Mouse (Mus musculus): ENCODE measurements around the gene Cfap74. TPM values are rescaled to one million over a fixed set of nuclear protein-coding genes. Genes with fewer than 3 reads are reported as not detected.

Cfap74 gene
- total RNA-seq, 2 experiments from 2014 or later, result 6.4 to 6.6 TPM

DNA sequence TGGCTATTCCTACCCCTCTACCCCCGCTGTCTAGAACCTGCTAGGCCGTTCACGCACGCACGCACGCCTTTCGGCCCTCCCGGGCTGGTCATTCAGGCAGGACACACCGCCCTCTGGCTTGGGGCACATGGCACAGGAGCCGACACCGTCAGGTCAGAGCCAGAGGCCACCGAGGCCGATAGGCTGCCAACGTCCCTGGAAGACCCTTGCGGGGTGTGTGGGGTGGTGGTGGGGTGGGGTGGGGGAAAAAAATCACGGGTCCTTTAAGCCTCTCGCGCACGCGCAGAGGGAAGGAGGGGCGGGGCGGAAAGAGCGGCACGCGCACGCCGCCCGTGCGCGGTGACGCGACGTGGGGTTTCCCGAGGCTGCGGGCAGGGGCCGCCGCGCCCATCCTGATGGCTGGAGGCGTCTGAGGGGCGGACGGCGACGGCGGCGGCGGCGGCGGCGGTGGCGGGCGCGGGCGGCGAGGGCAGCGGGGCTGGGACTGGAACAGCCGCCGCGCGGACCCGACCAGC, 82.1 kb downstream of the Cfap74 start, which contains the start of gene Gnb1:
TSS of gene Gnb1 (plus strand) at position 372 of the 515 bp plus-strand sequence.
- DNase-seq, result peak; percentile 97
- intact Hi-C loops (cut with DNase I), result no loop called here

DNA sequence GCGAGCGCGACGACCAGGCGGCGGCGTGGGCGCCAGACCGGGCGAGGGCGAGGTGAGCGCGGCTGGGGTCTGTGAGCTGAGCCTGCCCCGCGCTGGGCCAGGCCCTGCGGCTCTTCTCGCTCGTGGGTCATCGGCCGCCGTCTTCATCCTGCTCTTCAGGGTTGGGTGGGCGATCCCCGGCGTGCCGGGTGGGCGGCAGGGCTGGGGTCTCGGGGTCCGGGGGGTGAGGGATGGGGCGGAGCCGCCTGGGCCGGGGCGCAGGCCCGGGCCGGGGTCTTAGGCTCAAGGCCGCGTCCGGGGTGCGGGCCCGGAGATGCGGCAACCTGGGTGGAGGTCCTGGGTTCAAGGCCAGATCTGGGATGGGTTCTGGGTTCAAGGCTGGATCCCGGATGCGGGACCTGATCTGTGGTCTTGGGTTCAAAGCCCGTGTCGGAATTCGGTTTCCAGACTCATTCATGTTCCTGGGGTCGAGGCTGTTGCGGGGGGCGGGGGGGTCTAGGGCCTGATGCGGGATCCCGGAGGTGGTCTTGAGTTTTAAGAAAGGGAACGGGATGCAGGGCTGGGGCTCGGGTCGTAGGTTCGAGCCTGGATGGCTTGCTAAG, 82.6 kb downstream of the Cfap74 start:
- no peak for DNase-seq
- intact Hi-C loops (cut with DNase I), result no loop called here

DNA sequence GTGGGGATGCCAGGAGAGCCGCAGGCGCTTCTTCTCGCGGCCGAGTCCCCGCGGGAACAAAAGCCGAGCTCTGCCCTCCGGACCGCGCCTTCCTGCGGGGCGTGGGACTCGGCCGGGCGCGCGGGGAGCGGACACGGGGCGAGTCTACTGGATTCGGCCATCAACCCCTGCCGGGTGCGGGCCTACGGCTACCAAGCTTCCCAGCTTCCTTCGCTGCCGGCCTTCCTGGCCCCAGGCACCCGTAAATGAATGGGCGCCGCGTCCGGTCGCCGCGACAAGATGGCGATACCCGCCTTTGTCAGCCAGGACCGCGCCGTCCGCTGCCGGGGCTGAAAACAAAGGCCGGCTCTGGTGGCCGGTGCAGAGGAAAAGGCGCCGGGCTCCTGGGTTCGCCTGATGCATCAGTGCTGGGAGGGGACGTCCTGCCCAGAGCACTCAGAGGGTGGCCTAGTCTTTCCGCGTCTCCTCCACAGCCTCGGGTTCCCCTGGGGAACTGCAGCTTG, 83.2 kb downstream of the Cfap74 start:
- intact Hi-C loops (cut with DNase I), result no loop called here
- peak; percentile 48 for DNase-seq

DNA sequence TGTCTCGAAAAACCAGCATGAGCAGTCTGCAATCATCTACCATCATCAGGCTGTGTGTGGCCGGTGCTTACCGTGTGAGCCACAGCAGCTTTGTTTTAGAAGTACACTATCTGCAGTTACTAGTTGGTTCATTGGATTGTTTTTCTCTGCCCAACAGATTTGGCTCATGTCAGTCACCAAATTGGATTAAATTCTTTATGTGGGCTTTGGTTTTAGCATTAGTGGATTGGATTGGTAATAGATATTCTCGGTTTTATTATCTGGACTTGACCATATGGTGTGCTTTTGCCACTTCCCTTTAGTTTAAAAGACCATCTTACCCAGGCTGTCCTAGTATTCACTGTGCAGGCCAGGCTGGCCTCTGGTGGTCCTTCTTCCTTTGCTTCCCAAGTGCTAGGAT, 85.9 kb downstream of the Cfap74 start:
- intact Hi-C loops (cut with DNase I), result no loop called here
- no peak for DNase-seq

DNA sequence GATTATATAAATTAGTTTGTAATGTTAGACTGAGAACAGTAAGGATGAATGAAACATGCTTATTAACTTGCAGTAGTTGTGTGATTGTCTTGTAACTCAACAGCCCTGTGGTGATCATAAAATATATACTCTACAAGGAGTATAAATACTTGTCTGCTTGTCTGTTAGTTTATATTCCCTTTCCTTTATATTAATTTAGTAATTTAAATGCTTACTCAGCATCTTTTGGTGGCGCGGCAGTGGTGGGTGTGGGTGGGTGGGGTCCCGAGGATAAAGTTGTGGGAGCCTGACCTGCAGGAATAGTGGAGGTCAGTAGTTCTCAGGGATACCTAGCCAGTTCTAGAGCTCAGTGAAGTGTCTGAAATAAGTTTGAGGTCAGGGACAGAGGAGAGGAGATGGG, 89.0 kb downstream of the Cfap74 start:
- intact Hi-C loops (cut with DNase I), result no loop called here
- DNase-seq, result no peak

DNA sequence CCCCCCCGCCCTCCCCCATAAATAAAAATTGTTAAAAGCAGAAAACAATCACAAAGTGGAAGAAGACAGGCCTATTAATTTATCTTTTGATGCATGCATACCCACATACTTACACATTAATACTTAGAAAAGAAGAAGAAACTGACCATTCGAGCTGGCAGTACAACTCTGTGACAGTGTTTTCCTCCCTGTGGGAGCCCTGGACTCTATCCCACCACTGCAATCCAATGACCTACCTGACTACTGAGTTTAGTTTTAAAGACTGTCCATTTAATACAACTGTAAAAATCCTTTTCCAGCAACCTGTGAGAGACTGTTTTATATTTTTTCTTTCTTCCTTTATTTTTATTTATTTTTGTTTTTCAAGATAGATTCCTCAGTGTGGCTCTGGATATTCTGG, 92.1 kb downstream of the Cfap74 start:
- DNase-seq, result no peak

DNA sequence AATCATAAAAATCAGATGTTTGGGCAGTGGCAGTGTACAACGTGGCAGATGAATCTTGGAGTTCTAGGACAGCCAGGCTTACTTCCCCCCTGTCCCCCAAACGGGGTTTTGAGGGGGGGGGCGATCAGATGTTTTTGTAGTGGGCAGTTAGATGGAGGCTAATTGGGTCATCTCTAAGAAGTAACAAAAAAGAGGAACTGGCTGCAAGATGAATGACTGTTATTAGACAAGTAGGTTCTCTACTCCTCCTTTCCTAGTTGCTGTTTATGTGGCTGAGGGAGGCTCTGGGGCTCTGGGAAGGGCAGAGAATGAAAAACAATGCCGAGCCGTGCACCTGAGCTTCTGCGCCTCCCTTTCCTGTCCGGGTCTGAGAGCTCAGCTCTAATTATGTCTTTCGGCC, 96.1 kb downstream of the Cfap74 start:
- no peak for DNase-seq
- intact Hi-C loops (cut with DNase I), result no loop called here

More for the DNA sequence above, 92.1 kb downstream of the Cfap74 start:
- intact Hi-C loops (cut with DNase I), result no loop called here

DNA sequence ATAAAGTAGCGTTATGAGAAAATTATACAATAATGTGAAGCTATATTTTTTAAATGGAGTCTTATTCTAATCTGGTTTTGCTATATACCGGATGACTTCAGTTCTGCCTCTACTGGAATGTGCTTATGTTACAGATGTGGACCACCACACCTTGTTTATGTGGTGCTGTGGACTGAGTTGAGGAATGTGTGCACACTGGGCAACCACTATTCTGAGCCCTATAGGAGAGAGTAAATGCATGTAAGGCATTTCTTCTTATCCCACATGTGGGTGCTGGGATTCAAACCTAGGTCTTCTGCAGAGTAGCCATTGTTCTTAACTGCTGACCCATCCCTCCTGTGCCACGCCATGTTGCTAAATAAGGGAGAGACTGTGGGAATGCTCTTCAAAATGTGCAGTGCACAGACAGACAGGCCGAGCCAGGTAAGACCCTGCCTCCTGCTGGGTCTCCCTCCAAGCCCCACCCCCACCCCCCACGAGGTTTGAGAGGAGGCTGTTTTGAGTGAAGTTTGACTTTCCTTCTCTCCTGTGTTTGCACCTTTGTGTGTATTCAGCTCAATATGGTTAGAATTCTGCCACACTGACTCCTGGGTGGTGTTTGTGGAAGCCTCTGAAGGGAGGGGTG, 96.8 kb downstream of the Cfap74 start:
- intact Hi-C loops (cut with DNase I), result no loop called here

DNA sequence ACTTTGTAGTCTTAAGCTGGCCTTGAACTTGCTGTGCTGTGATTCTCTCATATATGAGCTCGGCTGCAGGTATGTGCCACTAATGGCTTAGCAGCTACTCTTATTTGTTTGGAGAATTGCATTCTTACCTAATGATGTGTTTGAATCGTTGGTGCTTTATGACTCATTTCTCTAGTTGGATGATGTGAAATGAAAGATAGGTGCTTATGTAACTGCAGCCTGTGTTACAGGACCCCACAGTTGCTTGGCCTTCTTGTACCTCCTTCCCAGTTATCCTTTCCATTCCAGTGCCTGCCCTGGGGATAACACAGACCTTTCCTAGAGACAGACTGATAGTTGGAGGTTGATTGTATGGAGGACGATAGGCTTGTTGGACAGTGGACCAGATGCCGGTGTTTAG, 99.6 kb downstream of the Cfap74 start:
- DNase-seq, result no peak
- intact Hi-C loops (cut with DNase I), result no loop called here

More for the DNA sequence above, 96.8 kb downstream of the Cfap74 start:
- DNase-seq, result no peak

DNA sequence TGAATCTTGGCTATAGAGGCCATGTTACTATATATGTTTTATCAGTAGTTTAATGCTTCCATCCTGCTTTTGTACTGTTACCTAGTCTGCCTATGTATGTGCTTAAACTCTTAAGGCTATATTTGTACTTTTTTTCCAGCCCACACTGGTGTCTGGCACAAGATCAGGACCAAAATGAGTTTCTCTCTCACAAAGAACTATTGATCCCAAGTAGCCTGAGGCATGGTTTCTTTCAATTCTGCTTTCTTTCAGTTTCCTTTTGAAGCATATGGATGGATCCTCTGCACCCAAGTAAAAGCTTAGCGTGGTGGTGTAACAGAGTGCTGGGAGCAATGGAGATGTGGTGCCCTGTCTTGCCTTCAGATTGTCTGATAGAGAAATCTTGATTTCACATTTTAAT, 102.0 kb downstream of the Cfap74 start:
- intact Hi-C loops (cut with DNase I), result no loop called here
- DNase-seq, result no peak

DNA sequence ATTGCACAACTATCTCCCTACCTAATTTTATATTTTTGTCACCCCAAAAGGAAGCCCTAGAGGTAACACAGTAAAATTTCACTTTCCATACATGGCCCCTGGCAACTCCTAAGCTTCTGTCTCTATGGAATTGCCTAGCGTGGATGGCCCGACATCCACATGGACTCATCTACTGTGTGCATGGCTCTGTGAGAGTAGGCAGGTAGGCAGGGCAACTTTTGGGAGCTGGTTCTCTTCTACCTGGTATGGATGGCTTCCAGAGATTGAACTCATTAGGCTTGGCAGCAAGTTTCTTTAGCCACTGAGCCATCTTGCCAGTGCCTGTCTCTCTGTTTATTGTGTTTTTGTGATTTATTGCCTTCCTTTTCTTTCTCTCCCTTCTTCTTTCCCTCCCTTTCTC, 105.8 kb downstream of the Cfap74 start:
- intact Hi-C loops (cut with DNase I), result no loop called here

More for the DNA sequence above, 105.8 kb downstream of the Cfap74 start:
- DNase-seq, result no peak

Other genes with a start within 250 kb of the Cfap74 start
- gene Ski, start 186.6 kb upstream of the Cfap74 start, total RNA-seq (2021), result 100 to 1,000 TPM; 117 to 121 TPM
- gene Faap20, start 159.4 kb upstream of the Cfap74 start, total RNA-seq (2021), result 10 to 100 TPM; 32.1 to 33.0 TPM
- gene Prkcz, start 47.8 kb upstream of the Cfap74 start, total RNA-seq (2021), result 100 to 1,000 TPM; 131 to 136 TPM
- 1 to 10 TPM; 7.3 to 7.7 TPM for gene Gabrd, start 11.1 kb upstream of the Cfap74 start, total RNA-seq (2021)
- gene Tmem52, start 59.9 kb downstream of the Cfap74 start, total RNA-seq (2021), result not detected
- 1,000 to 10,000 TPM; 1,273 to 1,305 TPM for gene Gnb1, start 82.2 kb downstream of the Cfap74 start, total RNA-seq (2021)
- 10 to 100 TPM; 58.8 to 59.5 TPM for gene Nadk, start 153.2 kb downstream of the Cfap74 start, total RNA-seq (2021)
- 10 to 100 TPM; 39.1 to 40.6 TPM for gene Slc35e2, start 192.2 kb downstream of the Cfap74 start, total RNA-seq (2021)
- gene Cdk11b, start 215.7 kb downstream of the Cfap74 start, total RNA-seq (2021), result 10 to 100 TPM; 55.5 to 60.6 TPM
- not detected for gene Gm10563, start 236.2 kb downstream of the Cfap74 start, total RNA-seq (2021)
- 1 to 10 TPM; 3.9 to 4.8 TPM for gene Mmp23, start 244.2 kb downstream of the Cfap74 start, total RNA-seq (2021)